Mouse (Mus musculus): ENCODE measurements at regions not wholly inside any gene's neighbourhood (a gene's known extent, or its start where the extent isn't known, plus 50 kb on each side); places are given as distances from the start of the nearest gene placed in this dataset.

GRCm38 (mm10) chr13:70178073-70178491 lies 375.9 kb downstream of the Med10 start:
- TF ChIP-seq CTCF (conservative IDR thresholded peaks at IDR 0.05; ENCODE audit: low read length) (no peak), POU5F1 (IDR thresholded peaks at IDR 0.05; ENCODE audit: borderline replicate concordance, low read length) (no peak), NANOG (IDR thresholded peaks at IDR 0.05; ENCODE audit: borderline replicate concordance, low read length) (no peak)

Measured in E14TG2a.4 (cell line).